Mouse (Mus musculus) v-Abl transformed pro-B cells (cell line): ENCODE data around the gene Ltb4r1.

ENCODE experiments used
- in situ Hi-C, 2 experiments: fragments of 400-800 bp; cut with MboI; formaldehyde crosslinking; loops; one replicate each; pipeline ENCODE4 v1.15.1; 2025; ENCODE audit not compliant: unreplicated experiment in 2 of 2

Gene Ltb4r1

GRCm38 (mm10) chr14:55781310-55781709 is 15.5 kb downstream of the Ltb4r1 start:
- in situ Hi-C loops, result loop anchor here in 1 of 2 experiments (10.0 kb wide), 1 partner anchor 83 kb away; no protein-coding TSS in a partner anchor

GRCm38 (mm10) chr14:55782361-55782960 is 16.7 kb downstream of the Ltb4r1 start:
- in situ Hi-C loops, result loop anchor here in 1 of 2 experiments (10.0 kb wide), 1 partner anchor 82 kb away; no protein-coding TSS in a partner anchor

DNA sequence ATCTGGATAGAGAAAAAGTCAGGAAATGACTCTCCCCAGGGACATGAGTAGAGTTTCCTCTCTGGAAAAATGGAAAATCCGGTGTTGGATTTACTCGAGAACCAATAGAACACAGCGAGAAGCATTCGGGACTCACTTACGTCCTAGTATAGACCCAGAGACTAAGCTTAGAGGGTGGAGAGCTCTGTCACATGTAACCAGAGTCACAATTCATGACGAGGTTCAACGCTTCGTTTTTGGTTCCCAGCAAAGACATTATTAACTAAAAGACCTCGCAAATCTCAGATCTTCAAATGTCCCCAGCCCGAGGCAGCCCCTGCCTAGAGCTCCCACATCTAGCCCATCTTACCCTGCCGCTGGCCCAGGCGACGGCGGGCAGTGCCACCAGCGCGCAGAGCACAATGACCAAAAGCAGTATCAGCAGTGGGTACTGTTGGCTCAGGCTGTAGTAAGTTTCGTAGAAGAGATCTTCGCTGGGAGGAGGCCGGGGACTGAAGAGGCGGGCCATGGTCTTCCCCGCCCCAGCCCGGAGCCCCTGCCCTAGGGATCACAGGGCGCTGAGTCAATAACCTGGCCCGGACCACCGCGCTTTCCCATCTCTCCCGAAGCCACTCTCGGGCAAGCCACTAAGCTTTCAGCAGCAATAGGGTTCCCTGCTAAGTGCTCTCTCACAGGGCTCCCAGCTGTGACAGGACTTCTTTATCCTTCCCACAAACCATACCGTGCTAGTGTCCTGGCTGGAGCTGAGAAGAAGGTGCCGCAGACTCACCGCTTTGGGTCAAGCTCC is 17.6 kb downstream of the Ltb4r1 start:
- in situ Hi-C loops, result loop anchor here in 1 of 2 experiments (10.0 kb wide), 1 partner anchor 81 kb away; no protein-coding TSS in a partner anchor

GRCm38 (mm10) chr14:55783958-55784235 is 18.1 kb downstream of the Ltb4r1 start, which contains the start of gene Adcy4:
TSS of gene Adcy4 (minus strand) at chr14:55784095.
- in situ Hi-C loops, result loop anchor here in 1 of 2 experiments (10.0 kb wide), 1 partner anchor 81 kb away; no protein-coding TSS in a partner anchor

DNA sequence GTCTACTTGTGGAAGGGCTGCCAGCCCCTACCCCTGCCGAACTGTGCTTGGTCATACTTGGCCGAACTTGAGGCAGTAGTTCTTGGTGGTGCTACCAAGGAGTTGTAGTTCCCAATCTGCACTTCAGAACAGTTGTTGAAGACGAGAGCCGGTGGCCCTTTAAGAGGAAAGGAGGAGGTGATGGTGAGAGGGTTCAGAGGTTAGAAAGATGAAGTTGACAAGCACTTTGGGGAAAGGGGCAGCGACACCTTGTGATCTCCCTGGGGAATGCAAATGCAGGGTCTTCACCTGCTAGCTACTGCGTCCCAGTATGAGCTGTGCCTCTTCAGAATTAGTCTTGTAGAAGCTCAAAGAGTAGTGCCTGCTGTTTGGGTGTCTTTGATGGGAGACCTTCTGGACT is 19.4 kb downstream of the Ltb4r1 start:
- in situ Hi-C loops, result loop anchor here in 1 of 2 experiments (10.0 kb wide), 1 partner anchor 80 kb away; no protein-coding TSS in a partner anchor

DNA sequence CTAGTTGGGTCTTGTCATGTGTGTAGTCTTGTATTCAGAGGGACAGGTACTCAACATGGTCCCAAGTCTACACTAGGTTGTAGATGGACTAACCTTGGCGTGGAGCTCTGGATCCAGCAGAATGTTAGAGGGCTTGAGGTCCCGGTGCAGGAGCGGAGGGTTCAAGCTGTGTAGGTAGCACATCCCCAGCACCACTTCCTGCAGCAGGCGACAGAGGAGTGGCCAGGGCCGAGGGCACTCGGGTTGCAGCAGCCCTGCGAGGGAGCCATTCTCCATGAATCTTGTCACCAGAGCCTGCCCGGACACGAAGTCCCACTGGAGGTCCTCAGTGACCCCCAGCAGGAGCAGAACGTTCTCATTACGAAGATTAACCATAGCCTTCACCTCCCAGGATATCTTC is 22.0 kb downstream of the Ltb4r1 start:
- in situ Hi-C loops, result loop anchor here in 1 of 2 experiments (10.0 kb wide), 1 partner anchor 77 kb away; no protein-coding TSS in a partner anchor

- in situ Hi-C loops, result loop anchor here in 1 of 2 experiments (10.0 kb wide), 1 partner anchor 76 kb away; no protein-coding TSS in a partner anchor
These were observed 22.7 kb downstream of the Ltb4r1 start, which contains the start of gene Ripk3 for GRCm38 (mm10) chr14:55788256-55789050. TSS of gene Ripk3 (minus strand) at chr14:55788865.

GRCm38 (mm10) chr14:55793461-55793860 is 27.7 kb downstream of the Ltb4r1 start:
- in situ Hi-C loops, result no loop called here

DNA sequence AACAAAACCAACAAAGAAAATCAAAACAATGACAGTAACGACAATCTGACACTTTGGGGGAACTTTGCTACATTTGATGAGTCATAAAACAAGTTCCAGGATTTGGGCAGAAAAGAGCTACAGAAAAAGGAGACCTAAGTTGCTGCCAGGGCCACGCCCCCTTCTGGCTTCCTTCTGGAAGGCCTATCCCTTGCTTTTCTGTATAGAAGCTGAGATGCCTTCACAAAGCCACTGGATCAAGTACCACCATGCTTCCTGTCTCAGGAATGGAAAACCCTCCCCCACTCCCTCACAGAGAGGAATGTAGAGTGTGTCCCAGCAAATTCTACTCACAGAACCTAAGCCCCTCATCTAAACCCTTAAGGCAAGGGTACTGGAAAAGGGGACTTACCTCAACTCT is 28.2 kb downstream of the Ltb4r1 start:
- in situ Hi-C loops, result no loop called here

DNA sequence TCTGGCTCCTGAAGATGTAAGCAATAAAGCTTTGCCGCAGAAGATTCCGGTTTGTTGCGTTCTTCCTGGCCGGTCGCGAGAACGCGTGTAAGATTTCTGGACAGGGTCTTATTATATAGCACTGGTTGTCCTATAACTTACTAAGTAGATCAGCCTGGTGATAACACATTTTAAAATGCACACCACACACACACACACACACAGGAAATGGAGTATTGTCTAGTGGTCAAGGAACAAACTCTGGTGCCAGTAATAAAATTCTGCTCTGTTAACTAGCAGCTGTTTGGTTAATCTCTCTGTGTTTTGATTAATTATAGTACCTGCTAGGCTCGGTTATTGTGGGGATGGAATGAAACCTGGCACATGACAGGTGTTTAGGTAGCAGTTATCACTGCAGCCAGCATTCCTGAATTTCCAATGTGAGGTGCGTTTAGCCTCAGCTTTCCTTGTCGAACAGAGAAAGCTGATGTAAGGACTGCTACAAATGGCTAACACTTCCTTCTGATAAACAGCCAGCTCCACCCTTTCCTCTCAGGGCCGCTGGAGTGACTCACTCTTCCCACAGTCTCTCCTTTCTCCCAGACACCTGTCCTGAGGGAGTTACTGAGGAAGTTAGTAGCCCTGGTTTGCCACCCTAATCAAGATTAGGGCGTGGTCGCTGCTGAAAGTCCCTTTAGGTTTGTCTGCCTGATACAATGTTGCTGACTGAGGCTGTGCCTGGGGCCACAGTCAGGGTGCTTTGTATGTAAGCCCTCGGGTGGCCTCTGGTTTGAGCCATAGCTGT is 29.8 kb downstream of the Ltb4r1 start:
- in situ Hi-C loops, result no loop called here

DNA sequence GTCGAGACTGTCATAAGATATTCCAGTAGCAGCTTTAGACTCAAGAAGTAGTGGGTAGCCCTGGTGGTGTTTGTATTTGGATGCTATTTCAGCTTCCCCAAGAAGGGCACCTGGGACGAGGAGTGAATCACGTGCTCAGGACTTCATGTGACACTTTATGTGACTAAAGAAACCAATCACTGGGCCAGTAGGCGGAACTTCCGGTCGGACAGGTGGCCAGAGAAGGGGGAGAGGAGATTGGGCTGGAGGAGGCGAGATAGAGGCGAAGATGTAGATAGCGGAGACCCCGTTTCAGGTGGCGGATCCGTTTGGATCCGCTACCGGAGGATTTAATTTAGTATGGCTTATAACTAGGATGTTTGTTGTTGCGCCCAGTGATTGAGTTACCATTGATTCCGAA is 49.1 kb downstream of the Ltb4r1 start:
- in situ Hi-C loops, result no loop called here

DNA sequence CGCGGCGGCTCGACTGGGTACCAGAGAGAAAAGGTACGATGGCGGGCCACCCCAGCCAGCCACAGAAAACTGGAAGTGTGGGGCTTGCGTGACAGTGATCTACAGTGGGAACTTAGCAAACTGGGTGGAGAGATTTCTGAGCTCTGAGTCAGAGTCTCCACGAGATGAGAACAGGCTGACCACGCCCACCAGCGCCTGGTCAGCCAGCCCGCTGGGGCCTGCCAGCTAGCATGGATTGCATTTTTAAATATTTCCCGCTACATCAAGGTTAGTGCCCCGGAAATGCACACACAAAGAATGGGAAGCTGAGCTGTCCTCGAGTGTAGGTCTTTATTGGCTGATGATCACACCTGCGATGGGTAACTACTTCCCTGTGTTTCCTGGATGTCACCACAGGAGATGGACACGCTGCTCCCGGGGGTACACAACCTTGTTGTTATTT is 49.6 kb downstream of the Ltb4r1 start:
- in situ Hi-C loops, result no loop called here
